Mouse (Mus musculus) T-cell, adult 2 months (primary cell): ENCODE results near the gene Ttc24.

Experiments
- DNase-seq: peaks from one replicate; pipeline ENCODE4 v3.0.0; 2022; ENCODE audit warnings: low spot score

The Ttc24 gene

DNA sequence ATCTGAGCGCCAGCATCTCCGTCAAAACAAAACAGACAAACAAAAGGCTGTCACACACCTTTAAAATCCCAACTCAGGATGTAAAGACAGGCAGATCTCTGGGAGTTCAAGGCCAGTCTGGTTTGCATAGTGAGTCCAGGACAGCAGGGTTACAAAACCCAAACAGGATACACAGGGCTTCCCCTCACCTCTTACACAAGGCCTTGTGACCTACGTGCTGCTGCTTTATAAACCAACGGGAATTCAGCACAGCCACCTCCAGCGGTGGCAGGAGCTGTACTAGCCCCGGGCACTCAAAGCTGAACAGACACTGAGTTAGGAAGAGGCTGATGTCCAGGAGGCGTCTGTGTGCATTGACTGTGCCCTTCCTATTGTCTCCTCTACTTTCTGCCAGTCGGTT is 663 bp downstream of the Ttc24 start:
- no peak for DNase-seq

DNA sequence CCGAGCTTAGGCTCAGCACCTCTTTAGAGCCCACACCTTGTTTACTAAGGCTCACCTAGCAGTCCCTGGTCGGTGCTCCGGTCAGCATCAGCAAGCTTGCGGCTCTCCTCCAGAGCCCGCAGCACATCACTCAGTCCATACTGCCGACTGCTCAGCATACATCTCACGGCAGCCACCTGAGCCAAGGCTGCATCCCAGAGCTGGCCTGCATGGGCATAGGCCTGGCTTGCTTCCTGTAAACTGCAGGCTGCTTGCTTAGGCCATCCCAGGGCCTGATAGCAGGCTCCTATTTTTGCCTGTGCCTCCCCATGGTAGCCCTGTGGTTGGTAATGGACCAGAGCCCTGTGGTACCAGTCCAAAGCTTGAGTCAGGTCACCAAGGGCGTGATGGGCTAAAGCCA is 3.3 kb downstream of the Ttc24 start:
- no peak for DNase-seq

DNA sequence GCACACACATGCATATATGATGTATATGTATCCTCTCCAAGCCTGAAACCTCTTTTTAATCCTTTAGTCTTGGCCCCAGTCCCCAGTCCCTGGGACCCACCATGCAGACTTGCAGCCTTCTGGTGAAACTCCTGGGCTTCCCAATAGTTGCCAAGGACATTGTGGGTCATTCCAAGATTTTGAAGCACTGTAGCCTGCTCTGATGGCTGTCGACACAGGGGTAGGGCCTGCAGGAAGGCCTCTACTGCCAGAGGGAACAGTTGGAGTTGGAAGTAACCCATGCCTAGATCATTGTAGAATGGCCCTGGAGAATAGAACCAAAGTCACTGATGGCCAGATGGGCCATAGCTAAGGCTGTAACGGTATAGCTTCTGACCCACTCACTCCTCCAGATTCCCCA is 3.8 kb downstream of the Ttc24 start:
- DNase-seq, result no peak

- DNase-seq, result no peak
Measured at GRCm38 (mm10) chr3:88073631-88074030, 4.5 kb downstream of the Ttc24 start.

DNA sequence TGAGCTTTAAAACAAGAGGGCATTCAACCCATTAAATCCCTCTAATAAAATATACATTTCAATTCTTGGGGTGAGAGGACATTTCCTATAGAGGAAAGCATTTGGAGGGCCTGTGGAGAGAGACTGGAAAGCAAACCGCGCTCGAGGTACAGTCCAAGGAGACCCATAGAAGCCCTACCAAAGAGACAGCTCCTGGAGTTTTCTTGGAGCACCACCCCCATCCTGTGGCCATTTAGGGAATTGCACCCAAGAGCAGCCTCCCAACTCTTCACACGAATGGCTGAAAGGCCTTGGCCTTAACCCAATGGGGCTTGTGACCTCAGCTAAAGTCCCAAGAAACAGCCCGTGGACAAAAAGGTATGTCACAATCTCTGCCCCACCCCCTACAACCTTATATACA is 6.3 kb downstream of the Ttc24 start:
- DNase-seq, result peak; percentile 78

- DNase-seq, result no peak
Measured at GRCm38 (mm10) chr3:88068386-88068785, 9.7 kb downstream of the Ttc24 start.

GRCm38 (mm10) chr3:88057902-88058696 is 20.0 kb downstream of the Ttc24 start, which contains the start of gene Naxe:
TSS of gene Naxe (minus strand) at chr3:88058495.
- DNase-seq, result peak; percentile 76

DNA sequence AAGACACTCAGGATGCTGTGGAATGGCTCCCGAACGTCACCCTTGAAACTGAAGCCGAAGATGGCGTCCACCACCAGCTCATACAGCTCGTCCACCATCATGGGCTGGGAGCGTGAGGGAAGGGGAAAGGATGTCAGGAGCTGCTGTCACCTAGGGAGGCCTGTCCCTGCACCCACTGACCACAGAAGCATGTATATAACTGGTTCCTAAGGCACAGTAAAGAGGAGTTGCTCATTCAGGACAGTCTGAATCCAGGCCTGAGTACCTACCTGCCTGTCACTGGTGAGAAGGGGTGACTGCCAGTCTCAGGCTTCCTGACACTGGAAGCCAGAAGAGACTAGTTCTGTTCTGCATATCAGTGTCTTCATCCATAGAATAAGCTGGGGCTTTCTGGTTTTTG is 21.1 kb downstream of the Ttc24 start:
- DNase-seq, result no peak

DNA sequence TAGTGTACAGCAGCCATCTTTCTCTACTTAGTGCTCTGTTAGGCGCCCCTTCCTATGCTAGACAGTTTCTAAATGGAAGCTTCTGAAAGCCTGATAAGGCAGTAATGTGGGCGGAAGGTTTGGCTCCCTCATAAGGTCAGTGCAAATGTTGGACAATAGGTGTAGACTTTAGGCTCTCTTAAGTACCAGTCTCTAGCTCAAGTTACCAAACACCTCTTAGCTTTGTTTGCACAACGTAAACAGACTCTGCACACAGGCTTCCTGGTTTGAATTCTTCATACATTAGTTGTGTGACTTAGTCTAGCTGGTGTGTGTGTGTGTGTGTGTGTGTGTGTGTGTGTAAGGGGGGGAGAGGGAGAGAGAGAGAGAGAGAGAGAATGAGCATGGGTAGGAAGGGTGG is 28.6 kb downstream of the Ttc24 start:
- no peak for DNase-seq

GRCm38 (mm10) chr3:88042661-88043421 is 35.3 kb downstream of the Ttc24 start, which contains the start of gene Gpatch4:
TSS of gene Gpatch4 (plus strand) at chr3:88043108.
- DNase-seq, result peak; percentile 88

DNA sequence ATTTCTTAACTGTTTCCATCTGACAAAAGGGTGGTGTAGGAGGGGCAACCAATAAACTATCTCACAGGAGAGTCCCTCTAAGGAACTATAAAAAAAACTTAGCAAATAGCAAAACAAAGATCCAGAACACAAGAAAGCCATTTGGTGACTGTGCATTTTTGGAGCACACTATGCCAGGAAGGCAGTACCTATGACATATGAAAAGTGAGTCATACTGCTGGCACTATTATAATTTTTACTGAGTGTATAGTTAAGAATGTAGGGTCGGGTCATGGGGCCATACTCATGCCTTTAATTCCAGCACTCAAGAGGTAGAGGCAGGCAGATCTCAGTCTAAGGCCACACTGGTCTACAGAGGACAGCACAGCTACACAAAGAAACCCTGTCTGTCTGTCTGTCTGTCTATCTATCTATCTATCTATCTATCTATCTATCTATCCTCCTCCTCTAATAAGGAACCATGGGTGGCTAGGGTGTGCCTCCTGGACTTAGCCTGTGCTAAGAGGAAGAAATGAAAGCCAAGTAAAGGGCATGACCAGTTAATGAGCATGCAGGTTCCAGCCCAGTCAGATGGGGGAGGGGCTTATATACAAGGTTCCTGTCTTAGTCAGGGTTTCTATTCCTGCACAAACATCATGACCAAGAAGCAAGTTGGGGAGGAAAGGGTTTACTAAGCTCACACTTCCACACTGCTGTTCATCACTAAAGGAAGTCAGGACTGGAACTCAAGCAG is 42.4 kb downstream of the Ttc24 start:
- no peak for DNase-seq

- no peak for DNase-seq
Measured at GRCm38 (mm10) chr3:88033506-88033905, 44.6 kb downstream of the Ttc24 start.

GRCm38 (mm10) chr3:88030608-88031395 is 47.3 kb downstream of the Ttc24 start:
- DNase-seq, result no peak

DNA sequence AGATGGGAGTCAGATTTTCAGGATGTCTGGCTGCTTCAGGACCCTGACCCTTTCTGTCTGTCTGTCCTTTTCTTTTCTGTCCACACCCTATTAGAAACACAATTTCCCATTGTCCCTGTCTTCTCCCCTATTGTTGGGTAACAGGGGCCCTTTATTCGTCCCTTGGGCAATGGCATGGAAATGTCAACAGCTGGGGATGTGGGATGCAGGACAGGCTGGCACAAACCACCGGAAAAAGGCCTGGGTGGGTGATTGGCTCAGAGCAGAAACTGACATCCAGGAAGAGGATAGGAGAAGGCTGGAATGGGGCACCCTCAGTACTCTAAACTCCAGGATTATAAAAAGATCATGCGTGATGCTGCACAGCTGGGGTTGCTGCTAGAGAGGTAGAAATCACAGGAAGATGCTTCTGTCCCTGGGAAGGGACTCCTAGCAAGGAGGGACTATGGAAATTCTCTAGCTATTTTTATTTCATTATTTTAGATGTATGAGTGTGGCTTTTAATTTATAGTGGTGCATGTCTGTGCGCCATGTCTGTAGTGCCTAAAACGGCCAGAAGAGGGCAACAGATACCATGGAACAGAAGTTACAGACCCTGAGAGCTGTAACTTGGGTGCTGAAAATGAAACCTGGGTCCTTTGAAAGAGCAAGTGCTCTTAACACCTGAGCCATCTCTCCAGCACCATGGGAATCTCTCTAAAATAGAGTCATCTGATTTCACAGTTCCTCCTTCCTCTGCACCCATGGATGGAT is 50.5 kb downstream of the Ttc24 start, which contains the start of gene Hapln2:
Hapln2 (minus strand) TSS at position 150 of the 753 bp plus-strand sequence.
- DNase-seq, result no peak

DNA sequence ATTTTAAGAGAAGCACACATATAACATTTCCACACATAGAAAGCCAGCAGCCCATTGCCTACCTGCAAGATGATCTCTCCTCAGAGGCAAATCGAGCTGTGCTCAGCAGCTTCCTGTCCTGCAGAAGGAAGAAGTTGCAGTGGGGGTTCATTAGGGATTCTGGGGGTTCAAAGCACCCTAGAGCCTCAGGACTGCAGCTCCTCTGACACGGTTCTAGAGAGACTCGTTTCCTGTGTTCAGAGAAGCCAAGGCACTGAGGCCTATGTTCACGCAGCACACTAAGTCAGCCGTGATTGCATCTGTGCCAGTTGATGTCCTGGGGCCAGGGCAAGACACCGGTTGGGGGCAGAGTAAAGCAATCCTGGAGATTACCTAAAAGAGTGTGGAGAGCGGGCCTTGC is 51.3 kb downstream of the Ttc24 start:
- DNase-seq, result no peak

DNA sequence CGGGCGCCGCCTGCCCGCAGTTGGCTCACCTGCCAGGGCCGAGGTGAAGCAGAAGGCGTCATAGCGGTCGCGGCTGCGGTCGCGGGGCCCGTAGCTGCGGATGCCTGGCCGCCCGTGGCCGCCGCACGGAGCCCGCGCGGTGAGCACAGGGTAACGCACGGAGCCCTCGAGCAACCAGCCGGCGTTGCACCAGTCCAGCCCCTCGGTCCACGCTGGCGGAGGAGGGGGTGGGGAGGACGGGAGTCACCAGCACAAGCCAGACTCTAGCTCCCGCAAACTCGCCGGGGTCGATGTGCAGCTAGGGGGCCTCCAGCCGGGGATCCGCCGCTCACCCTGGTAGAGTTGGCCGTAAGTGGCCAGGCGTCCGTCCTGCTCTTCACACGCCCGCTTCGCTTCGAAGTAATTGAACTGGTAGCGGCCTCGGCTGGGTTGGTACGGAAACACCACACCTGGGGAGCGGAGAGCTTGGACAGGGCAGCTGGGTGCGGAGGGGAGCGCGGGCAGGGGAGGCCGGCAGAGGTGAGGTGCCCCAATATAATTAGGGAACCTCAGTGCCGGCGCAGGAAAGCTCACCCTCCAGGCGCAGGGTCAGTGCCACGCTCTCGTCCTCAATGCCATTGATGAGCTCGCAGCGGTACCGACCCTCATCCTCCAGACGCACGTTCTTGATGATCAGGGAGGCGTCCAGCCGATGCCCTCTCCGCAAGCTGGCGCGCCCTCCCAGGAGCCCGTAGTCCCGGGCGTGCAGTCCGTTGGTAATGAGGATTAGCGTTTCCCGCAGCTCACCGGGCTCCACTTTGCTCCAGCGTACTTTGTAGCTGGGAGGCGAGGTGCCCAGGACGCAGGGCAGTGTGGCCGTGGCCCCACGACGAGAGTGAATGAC is 54.7 kb downstream of the Ttc24 start:
- no peak for DNase-seq

DNA sequence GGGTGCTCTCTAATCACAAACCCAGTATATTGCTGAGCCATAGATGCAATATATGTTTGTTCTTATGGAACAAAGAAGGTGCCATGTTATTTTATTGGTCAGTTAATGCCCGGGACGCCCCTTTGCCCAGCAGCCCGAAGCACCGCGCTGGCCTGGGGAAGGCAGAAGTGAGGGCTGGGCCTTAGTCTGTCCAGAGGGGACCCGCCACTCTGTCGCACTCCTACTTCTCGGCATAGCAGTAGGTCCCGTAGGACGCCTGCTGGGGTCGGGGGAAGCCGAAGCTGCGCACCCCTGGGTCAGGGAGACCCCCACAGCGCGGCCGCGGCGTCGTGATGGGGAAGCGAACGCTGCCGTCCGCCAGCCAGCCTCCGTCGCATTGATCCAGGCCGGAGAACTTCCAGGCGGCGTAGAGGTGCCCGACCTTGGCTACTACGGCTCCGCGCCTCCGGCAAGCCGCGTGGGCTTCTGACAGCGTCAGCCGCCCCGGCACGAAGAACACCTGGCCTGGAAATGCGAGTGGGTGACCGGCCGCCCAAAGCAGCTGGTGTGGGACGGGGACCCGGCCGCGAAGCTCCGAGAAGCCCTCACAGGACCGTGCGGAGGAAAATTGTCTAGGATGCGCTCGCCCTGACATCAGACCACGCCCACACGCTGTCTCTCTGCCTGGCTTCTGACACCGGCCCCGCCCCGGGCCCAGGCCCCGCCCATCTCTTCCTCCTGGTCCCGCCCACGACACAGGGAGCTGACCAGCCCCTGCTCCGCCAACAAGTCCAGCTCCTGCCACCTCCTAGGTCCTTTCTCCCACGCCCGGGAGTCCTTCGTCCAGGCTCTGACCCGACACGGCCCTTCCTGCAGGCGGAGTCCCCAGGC is 55.5 kb downstream of the Ttc24 start:
- DNase-seq, result peak; percentile 64
